Mouse (Mus musculus): ENCODE data around the gene Kctd6.

GRCm38 (mm10) chr14:8192727-8193126 lies 21.2 kb upstream of the Kctd6 start:
- no peak for TF ChIP-seq POLR2A (IDR thresholded peaks at IDR 0.05; ENCODE audit: low read depth, low read length)
- no peak for TF ChIP-seq CTCF (conservative IDR thresholded peaks at IDR 0.05; ENCODE audit: insufficient read depth, insufficient read length, low read depth, low read length)

Data from kidney, adult 2 months (tissue).